Mouse (Mus musculus) cerebellum, adult (tissue): ENCODE results near the gene Pard3.
"Not testable (repeated sequence)": the region's sequence is repeated elsewhere in the genome, so short reads cannot be mapped to it uniquely, and the experiment has no call there.

Source experiments
- ATAC-seq: cut with Nextera tagmentation; 2 replicates; pipeline ENCODE4 v1.9.2; 2017; ENCODE audit warnings: mild to moderate bottlenecking, moderate library complexity, mixed read lengths; ENCODE audit not compliant: insufficient number of reproducible peaks, low FRiP score, low TSS enrichment

Pard3 gene

GRCm38 (mm10) chr8:127134327-127134726 lies 70.6 kb downstream of the Pard3 start:
- ATAC-seq = no peak

- no peak for ATAC-seq
Measured at GRCm38 (mm10) chr8:127136201-127136600, 72.5 kb downstream of the Pard3 start.

- ATAC-seq = no peak
Measured at GRCm38 (mm10) chr8:127136781-127137180, 73.1 kb downstream of the Pard3 start.

GRCm38 (mm10) chr8:127139154-127139553 lies 75.5 kb downstream of the Pard3 start:
- no peak for ATAC-seq

GRCm38 (mm10) chr8:127140945-127141344 lies 77.3 kb downstream of the Pard3 start:
- ATAC-seq = no peak

GRCm38 (mm10) chr8:127143641-127144040 lies 79.9 kb downstream of the Pard3 start:
- no peak for ATAC-seq

- ATAC-seq = no peak
Measured at GRCm38 (mm10) chr8:127144562-127144961, 80.9 kb downstream of the Pard3 start.

GRCm38 (mm10) chr8:127145135-127145534 lies 81.4 kb downstream of the Pard3 start:
- ATAC-seq = no peak

- no peak for ATAC-seq
Measured at GRCm38 (mm10) chr8:127146055-127146454, 82.4 kb downstream of the Pard3 start.

GRCm38 (mm10) chr8:127148821-127149220 lies 85.1 kb downstream of the Pard3 start:
- no peak for ATAC-seq

- ATAC-seq = no peak
Measured at GRCm38 (mm10) chr8:127150645-127151044, 87.0 kb downstream of the Pard3 start.

- ATAC-seq = no peak
Measured at GRCm38 (mm10) chr8:127151706-127152105, 88.0 kb downstream of the Pard3 start.

GRCm38 (mm10) chr8:127157087-127157486 lies 93.4 kb downstream of the Pard3 start:
- no peak for ATAC-seq

- ATAC-seq = no peak
Measured at GRCm38 (mm10) chr8:127159421-127159966, 95.8 kb downstream of the Pard3 start.

- no peak for ATAC-seq
Measured at GRCm38 (mm10) chr8:127161854-127162253, 98.2 kb downstream of the Pard3 start.

GRCm38 (mm10) chr8:127162821-127163220 lies 99.1 kb downstream of the Pard3 start:
- no peak for ATAC-seq

GRCm38 (mm10) chr8:127164326-127165280 lies 100.9 kb downstream of the Pard3 start:
- no peak for ATAC-seq

- ATAC-seq = no peak
Measured at GRCm38 (mm10) chr8:127168496-127168895, 104.8 kb downstream of the Pard3 start.

GRCm38 (mm10) chr8:127169361-127169760 lies 105.7 kb downstream of the Pard3 start:
- no peak for ATAC-seq

- not testable (repeated sequence) for ATAC-seq
Measured at GRCm38 (mm10) chr8:127170372-127170771, 106.7 kb downstream of the Pard3 start.

- ATAC-seq = no peak
Measured at GRCm38 (mm10) chr8:127170930-127171329, 107.2 kb downstream of the Pard3 start.

GRCm38 (mm10) chr8:127173483-127173882 lies 109.8 kb downstream of the Pard3 start:
- ATAC-seq = no peak
